14 mouse cellular contexts compared by ENCODE assay signal in the genomic region with DNA sequence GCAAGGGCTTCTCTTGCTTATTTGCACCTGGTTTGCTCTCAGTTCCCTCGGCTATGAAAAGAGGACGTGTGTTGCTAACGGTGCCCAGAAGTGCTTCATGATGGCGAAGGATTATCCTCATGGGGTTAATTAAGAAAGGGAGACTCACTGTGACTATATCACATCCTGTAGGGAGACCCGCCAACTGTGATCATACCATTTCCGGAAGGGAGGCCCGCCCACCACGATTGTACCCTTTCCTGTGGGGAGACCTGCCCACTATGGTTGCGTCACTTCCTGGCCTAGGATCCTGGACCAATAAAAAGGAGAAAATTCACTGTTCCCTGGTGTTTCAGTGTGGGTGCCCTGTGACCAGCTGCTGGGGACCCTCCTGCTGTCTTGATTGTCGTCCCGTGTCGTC. TPM values are rescaled to one million over a fixed set of nuclear protein-coding genes. Genes with fewer than 3 reads are reported as not detected.
DNase-seq lines count a peak whose midpoint lies in the region; ATAC-seq and TF ChIP-seq lines count a peak whose summit lies in the region.
"Had no signal": no experiment of that assay in that cellular context is flagged by ENCODE, and none has a peak within 500 bp of the region (broad histone marks: within the 10 kb centered on the region; RNA-seq: fewer than 3 reads in every experiment).

No protein-coding gene starts in this region.

- no peak for TF ChIP-seq CTCF in layer of hippocampus, adult 2 months (conservative IDR thresholded peaks at IDR 0.05)

- ATAC-seq in megakaryocyte, adult 5-6 weeks (ENCODE audit: poor library complexity, severe bottlenecking): peak; percentile 72
- ATAC-seq in frontal cortex, adult (ENCODE audit: low TSS enrichment): no peak
- ATAC-seq in cerebellum, adult (ENCODE audit: insufficient number of reproducible peaks, low FRiP score, low TSS enrichment): no peak
- ATAC-seq: forebrain, postnatal 0 days; Patski had no signal

- H3K4me3 ChIP-seq in layer of hippocampus, adult 2 months: no peak overlapping the region
- H3K4me3 ChIP-seq: limb, embryonic 12.5 days had no signal

- H3K27ac ChIP-seq in layer of hippocampus, adult 2 months: no peak overlapping the region
- H3K27ac ChIP-seq: limb, embryonic 12.5 days had no signal

- peak; percentile 33 for DNase-seq in kidney, adult 11 months
- DNase-seq in kidney, adult 8-10 months: no peak
- peak; percentile 22 for DNase-seq in adrenal gland, postnatal 10 days
- DNase-seq in induced T-regulatory cell, adult 2 months (ENCODE audit: low read depth): peak; percentile 15
- DNase-seq in layer of hippocampus, adult 2 months (ENCODE audit: low spot score in 2 of 2): no peak
- DNase-seq: cerebellum, adult 2 months; forebrain, postnatal 0 days; right cerebral cortex, postnatal 25 days; thymus, postnatal 14 days had no signal

RNA-seq across cellular contexts. Expression of a gene that starts 9.3 kb away (rescaled TPM):
- 10 to 100 TPM in 1 of 2 experiments, 1 to 10 TPM in 1; 6.6 to 13.7 TPM for total RNA-seq in adrenal gland, postnatal 10 days (2021)
- 21.9 and 26.8 TPM in 2 replicates for total RNA-seq in megakaryocyte, adult 5-6 weeks (2015)
- total RNA-seq in megakaryocyte, adult 5-6 weeks (2017): 35.0 and 41.8 TPM in 2 replicates
- 10 to 100 TPM; 57.2 to 60.5 TPM for total RNA-seq in layer of hippocampus, adult 2 months (2021)

Comparison
In these comparisons a context has a peak if more than half of its experiments do, and no peak if none do; other contexts are left out.
1. DNase-seq: peak in kidney, adult 11 months (single experiment), adrenal gland, postnatal 10 days (single experiment) and induced T-regulatory cell, adult 2 months (single experiment); none in kidney, adult 8-10 months (0 of 2) and layer of hippocampus, adult 2 months (0 of 2).